Mouse (Mus musculus) liver, adult 2 months (tissue): Measurements from ENCODE around the gene Apol7e.

Source experiments
- CTCF ChIP-seq: fragments of 200-500 bp; IDR thresholded peaks from 2 replicates; pipeline ENCODE4 v1.5.1; 2011; ENCODE audit warnings: low read depth, low read length, control low read depth
- POLR2A ChIP-seq: fragments of 200-500 bp; IDR thresholded peaks from 2 replicates; pipeline ENCODE4 v1.6.1; 2011; ENCODE audit warnings: low read length, control low read depth; ENCODE audit not compliant: insufficient read depth; ENCODE audit errors: extremely low read depth

DNA sequence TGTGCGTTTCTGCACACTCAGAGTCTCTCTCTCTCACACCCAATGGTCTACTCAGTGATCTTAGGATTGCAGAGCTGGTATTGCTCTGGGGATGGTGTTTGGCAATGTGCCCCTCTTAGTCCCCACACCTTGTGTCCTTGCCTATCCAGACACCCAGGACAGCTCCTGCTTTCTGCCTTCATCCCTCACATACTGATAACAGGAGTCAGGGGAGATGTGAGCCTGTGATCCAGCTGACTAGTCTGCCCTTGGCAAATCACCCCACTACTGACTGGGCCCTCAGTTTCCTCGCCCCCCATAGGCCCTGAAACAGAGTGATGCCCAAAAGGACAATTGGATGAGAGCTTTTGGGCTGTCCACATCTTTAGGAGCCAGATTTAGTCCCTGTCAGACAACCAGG is 57.4 kb downstream of the Apol7e start:
- TF ChIP-seq POLR2A, result no peak
- no peak for TF ChIP-seq CTCF
